Mouse (Mus musculus): ENCODE measurements around the gene R3hdm1.

The R3hdm1 gene

GRCm38 (mm10) chr1:128102641-128103461 is at the start of gene R3hdm1, which contains the start of gene Zranb3:
TSS of gene R3hdm1 (plus strand) at chr1:128103301.
TSS of gene Zranb3 (minus strand) at chr1:128103047.
- peak; percentile 98 for DNase-seq (ENCODE audit: low read depth, low spot score)

DNA sequence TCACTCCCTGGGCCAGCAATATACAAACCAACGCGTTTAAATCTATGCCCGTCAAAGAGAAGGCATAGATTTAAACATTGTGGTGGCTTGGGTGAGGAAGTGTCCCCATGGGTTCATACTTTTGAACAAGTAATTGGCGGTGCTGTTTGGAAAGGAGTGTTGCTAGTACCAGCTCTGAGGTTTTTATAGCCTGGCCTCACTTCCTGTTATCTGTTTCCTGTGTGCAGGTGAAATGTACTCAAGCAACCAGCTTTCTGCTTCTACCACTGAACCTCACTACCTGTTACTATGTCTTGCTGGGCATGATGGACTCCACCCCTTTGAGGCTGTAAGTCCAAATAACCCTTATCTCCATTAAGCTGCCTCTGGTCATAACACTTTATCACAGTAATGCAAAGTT is 45.8 kb upstream of the R3hdm1 start:
- DNase-seq (ENCODE audit: low read depth, low spot score): peak; percentile 20

DNA sequence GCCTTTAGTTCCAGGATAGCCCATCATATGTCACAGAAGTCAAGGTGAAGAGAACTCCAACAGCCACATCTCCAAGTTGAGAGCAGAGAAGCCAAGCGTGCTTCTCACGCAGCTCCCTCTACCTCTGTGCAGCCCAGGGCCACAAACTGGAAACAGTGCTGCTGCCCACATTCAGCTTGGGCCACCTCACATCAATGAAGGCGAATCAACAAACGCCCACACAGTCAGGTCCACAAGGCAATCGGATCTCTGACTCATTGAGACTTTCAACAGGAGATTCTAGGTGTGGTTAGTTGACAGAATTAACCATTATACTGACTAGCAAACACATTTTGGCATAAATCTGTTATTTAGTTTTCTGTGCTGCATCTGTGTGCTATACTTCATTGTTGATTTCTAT is 44.5 kb upstream of the R3hdm1 start:
- DNase-seq (ENCODE audit: low read depth, low spot score): peak; percentile 10

DNA sequence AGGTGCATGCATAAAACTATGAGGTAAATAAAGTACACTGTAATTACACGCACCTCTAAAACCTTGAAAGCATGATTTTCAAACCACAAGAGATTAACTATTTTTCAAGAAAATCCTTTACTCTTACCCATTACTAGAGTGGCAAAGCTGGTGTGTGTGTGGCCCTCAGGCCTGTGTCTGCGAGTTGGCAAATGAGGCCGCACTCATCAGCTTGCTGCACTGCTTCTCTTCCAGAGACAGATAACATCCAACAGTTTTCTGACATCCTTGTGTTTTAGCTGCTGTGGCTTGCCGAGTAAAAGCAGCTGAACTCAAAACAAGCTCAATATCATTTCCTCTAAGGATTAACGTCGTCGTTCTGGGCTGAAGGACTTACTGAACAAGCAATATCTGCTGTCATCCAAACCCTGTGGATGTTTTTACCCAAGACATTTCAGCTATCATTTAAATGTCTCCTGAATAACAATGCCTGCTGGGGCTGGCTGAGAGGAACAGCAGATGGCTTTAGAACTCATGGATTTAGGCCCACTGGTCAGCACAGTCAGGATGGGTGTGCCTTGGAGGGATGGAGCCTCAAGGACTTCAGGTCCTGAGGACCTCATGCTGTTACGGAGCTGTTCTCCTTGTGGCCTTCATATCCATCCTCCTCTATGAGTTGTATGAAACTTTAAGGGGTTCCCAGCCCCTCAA is 42.3 kb upstream of the R3hdm1 start:
- DNase-seq (ENCODE audit: low read depth, low spot score): no peak

GRCm38 (mm10) chr1:128061401-128061800 is 41.7 kb upstream of the R3hdm1 start:
- no peak for DNase-seq (ENCODE audit: low read depth, low spot score)

- no peak for DNase-seq (ENCODE audit: low read depth, low spot score)
Observed at GRCm38 (mm10) chr1:128062167-128062566, 40.9 kb upstream of the R3hdm1 start.

- no peak for DNase-seq (ENCODE audit: low read depth, low spot score)
Observed at GRCm38 (mm10) chr1:128064716-128065115, 38.4 kb upstream of the R3hdm1 start.

- DNase-seq (ENCODE audit: low read depth, low spot score): no peak
Observed at GRCm38 (mm10) chr1:128068945-128069397, 34.1 kb upstream of the R3hdm1 start.

GRCm38 (mm10) chr1:128070003-128070402 is 33.1 kb upstream of the R3hdm1 start:
- DNase-seq (ENCODE audit: low read depth, low spot score): no peak

DNA sequence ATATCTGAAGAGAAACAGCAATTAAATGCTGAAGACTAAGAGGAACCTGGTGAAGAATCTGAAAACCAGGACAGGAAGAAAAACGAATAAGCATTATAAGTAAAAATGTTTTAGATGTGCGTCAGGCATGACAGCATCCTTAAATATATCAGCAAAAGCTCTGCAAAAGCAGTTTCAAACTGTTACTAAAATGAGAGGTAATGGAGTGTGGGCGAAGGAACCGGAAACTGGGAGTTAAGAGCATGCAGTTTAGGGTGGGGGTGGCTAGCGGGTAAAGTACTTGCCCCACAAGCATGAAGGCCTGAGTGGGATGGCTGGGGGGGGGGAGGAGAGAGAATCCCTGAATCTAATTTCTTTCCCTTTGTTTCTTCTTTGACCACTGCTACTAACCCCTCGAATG is 30.1 kb upstream of the R3hdm1 start:
- DNase-seq (ENCODE audit: low read depth, low spot score): no peak

GRCm38 (mm10) chr1:128076791-128077479 is 26.2 kb upstream of the R3hdm1 start:
- DNase-seq (ENCODE audit: low read depth, low spot score): peak; percentile 45

DNA sequence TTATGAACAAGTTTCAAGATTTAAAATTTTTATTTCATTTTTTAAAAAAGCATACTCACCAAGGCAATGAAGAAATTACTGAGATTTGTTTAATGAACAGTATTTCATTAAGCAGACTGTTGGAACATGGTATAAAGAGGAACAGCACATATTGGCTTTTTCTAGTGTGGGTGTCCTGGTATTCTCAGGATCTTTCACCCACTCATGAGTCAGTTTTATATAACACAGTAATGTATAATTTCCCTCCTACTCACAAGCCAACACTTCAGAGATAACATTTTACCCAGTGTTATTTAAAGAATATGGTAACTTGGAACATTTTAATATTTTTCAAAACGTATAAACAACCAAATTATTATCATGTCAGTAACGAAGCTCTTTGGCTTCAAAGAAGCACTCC is 25.3 kb upstream of the R3hdm1 start:
- no peak for DNase-seq (ENCODE audit: low read depth, low spot score)

- DNase-seq (ENCODE audit: low read depth, low spot score): no peak
Observed at GRCm38 (mm10) chr1:128078646-128079045, 24.5 kb upstream of the R3hdm1 start.

DNA sequence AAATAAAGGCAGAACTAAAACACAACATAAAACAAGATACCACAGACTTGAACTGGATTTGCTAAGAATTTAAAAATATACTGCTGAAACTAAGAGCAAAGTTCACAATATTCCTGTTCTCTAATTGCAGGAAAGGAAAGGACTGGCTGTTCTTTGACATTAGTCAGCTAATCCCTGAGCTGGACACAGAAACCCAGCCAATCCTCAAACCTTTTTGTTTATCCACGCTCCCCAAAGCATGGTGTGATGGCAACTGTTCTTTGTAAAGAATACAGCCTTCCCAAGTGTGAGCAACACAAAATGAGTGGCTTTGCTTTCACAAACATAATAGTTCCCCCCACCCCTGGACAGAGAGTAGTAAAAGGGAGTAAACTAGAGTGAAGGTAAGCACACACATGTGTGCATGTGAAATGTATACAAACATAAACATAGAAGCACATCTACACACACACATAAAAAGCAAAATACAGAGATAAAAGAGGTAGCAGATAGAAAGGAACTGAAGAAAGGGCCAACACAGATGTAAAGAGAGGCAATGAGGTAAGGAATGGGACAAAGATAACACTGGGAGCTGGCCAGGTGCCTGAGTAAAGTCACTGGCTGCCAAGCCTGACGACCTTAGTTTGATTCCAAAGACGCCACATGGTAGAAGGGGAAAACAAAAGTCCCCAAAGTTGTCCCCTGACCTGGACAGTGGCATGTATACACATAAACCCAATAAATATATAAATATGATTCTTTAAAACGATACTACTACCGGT is 22.0 kb upstream of the R3hdm1 start:
- no peak for DNase-seq (ENCODE audit: low read depth, low spot score)

- no peak for DNase-seq (ENCODE audit: low read depth, low spot score)
Observed at GRCm38 (mm10) chr1:128081873-128082272, 21.2 kb upstream of the R3hdm1 start.

- no peak for DNase-seq (ENCODE audit: low read depth, low spot score)
Observed at GRCm38 (mm10) chr1:128082800-128083199, 20.3 kb upstream of the R3hdm1 start.

DNA sequence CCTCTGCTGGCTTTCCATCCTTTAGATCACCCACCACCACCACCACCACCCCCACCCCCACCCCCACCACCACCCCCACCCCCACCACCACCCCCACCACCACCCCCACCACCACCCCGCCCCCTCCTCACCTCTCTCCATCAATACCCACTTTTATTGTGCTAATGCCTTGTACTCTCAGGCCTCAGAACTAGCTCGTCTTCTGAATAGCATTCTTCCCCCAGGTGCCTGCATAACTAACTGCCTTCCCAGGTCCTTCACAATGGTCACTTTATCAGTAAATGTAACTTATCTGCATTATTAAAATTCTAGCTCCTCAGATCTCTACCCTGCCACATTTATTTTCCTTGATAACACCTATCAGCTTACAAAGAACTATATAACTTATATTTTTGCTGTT is 8.4 kb upstream of the R3hdm1 start:
- no peak for DNase-seq (ENCODE audit: low read depth, low spot score)

DNA sequence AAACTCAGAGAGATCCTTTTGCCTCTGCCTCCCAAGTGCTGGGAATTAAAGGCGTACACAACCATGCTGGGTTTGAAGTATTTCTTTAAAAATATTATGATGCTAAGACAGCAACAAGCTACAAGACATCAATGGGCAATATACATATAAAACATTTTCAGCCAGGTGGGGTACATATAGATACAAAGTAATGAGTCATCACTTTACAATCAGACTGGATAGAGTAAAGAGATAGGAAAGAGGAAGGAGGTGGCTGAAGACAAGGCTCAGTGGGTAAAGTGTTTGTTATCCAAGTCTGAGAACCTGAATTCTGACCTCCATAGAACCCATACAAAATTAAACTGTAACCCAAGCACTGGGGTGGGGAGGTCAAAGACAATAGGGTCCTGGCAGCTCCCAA is 4.8 kb upstream of the R3hdm1 start:
- no peak for DNase-seq (ENCODE audit: low read depth, low spot score)

- DNase-seq (ENCODE audit: low read depth, low spot score): no peak
Observed at GRCm38 (mm10) chr1:128102251-128102640, 855 bp upstream of the R3hdm1 start.

- DNase-seq (ENCODE audit: low read depth, low spot score): no peak
Observed at GRCm38 (mm10) chr1:128103520-128104088, 503 bp downstream of the R3hdm1 start.

- no peak for DNase-seq (ENCODE audit: low read depth, low spot score)
Observed at GRCm38 (mm10) chr1:128120913-128121627, 18.0 kb downstream of the R3hdm1 start.
